Mouse (Mus musculus) embryonic fibroblast, embryonic 13.5 days (primary cell): ENCODE results near the gene Cdhr3.

Experiments
- CTCF ChIP-seq: IDR thresholded peaks from 2 replicates; pipeline ENCODE4 v1.5.1; 2011; ENCODE audit warnings: mild to moderate bottlenecking, control low read depth, low read length, moderate library complexity, borderline replicate concordance; ENCODE audit not compliant: insufficient read depth
- POLR2A ChIP-seq: IDR thresholded peaks from 2 replicates; pipeline ENCODE4 v1.6.1; 2011; ENCODE audit warnings: low read depth, mild to moderate bottlenecking, control low read depth, low read length, moderate library complexity

DNA sequence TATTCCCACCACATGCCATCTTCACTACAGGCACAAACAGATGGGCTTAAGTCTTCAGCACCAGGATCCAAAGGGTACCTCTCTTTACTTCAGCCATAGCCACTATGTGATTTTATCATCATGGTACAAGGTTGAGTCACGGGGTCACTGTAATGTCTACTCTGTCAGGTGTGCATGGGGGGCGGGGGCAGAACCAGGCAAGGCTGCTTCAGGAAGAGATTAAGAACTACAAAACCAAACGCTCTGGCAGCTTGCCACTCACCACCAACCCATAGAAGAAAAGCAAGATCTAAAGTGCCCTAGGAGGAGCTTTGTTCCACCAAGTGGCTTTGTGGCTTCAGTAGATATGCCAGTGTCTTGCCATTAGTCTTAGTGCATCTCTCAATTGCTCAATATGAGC is 44.3 kb downstream of the Cdhr3 start:
- TF ChIP-seq CTCF (no peak), POLR2A (no peak)
